Mouse (Mus musculus): ENCODE data around the gene Cyp26c1. TPM values are rescaled to one million over a fixed set of nuclear protein-coding genes. Genes with fewer than 3 reads are reported as not detected.

Cyp26c1 gene
- polyA plus RNA-seq, 1 experiment from 2014 or later: not detected

DNA sequence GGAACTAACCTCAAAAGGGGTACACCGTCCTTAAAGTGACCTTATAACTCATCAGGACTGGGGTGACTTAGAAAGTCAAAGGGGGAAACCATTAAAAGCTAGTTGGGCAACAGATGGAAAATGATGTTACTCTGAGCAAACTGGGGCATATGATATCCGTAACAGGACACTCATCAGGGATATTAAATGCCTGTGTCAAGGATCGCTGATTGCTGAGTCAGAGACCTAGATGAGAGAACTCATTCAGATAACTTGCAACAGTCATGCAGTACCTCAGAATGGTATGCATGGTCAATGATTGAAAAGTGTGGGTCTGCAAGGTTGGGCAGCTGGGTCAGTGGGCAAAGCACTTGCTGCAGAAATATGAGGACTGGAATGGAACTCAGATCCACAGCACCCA is 53.2 kb downstream of the Cyp26c1 start:
- no peaks in the 10 kb centered on the region for H3K9me3 ChIP-seq (replicated peaks)
- no peak overlapping the region for H3K27ac ChIP-seq
- no peak overlapping the region for H3K4me3 ChIP-seq
- no peaks in the 10 kb centered on the region for H3K4me1 ChIP-seq
- no peak for ATAC-seq
- no peak overlapping the region for H3K9ac ChIP-seq
- WGBS (ENCODE audit: insufficient replicate concordance): 81% methylated on average over 3 of the region's 3 CpGs
- H3K27me3 ChIP-seq (replicated peaks): no peaks in the 10 kb centered on the region
- H3K36me3 ChIP-seq: no peaks in the 10 kb centered on the region
- H3K4me2 ChIP-seq: no peak overlapping the region

- Histone ChIP-seq H3K27me3 (replicated peaks) (no peaks in the 10 kb centered on the region), H3K4me2 (no peak overlapping the region), H3K9ac (no peak overlapping the region), H3K9me3 (replicated peaks) (no peaks in the 10 kb centered on the region), H3K27ac (no peak overlapping the region), H3K36me3 (no peaks in the 10 kb centered on the region), H3K4me3 (no peak overlapping the region), H3K4me1 (no peaks in the 10 kb centered on the region)
- no peak for ATAC-seq
- WGBS (ENCODE audit: insufficient replicate concordance): 25% methylated on average over 7 of the region's 7 CpGs
Measured at GRCm38 (mm10) chr19:37740043-37740442, 54.7 kb downstream of the Cyp26c1 start.

Other genes starting within 250 kb of the Cyp26c1 start
- 45.1 and 47.0 TPM in 2 replicates for gene Exoc6, start 135.2 kb upstream of the Cyp26c1 start, polyA plus RNA-seq (2016; fragmentation: Nextera tagmentation; extraction: Ambion mirVana)
- 0.14 TPM in 1 of 2 replicates, not detected in the other for gene Cyp26a1, start 12.2 kb downstream of the Cyp26c1 start, polyA plus RNA-seq (2016; fragmentation: Nextera tagmentation; extraction: Ambion mirVana)

All from liver, embryonic 12.5 days (tissue).